Mouse (Mus musculus): Measurements from ENCODE around the gene Cmah.

Cmah gene

GRCm38 (mm10) chr13:24493784-24494183, 166.6 kb downstream of the Cmah start:
- in situ Hi-C loops (cut with MboI; ENCODE audit: unreplicated experiment in 2 of 2): loop anchor here in 1 of 2 experiments (25.0 kb wide), 1 partner anchor 419 kb away; no protein-coding TSS in a partner anchor

DNA sequence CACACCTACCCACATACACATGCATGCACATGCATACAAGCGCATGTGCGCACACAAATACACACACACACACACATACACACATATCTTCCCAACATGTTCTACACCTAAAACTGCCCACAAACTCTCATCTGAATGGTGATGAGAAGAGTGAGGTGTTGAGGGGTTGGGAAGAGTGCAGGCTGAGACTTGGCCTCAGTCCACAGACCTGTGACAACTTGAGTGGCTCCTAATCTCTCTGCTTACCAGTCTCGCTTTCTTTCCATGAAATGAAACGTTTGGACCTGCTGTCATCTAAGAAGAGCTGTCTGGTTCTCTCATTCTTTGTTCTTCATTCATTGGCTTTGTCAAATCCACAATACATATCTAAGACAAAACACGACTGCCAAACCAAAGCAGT, 169.1 kb downstream of the Cmah start:
- in situ Hi-C loops (cut with MboI; ENCODE audit: unreplicated experiment in 2 of 2): loop anchor here in 1 of 2 experiments (25.0 kb wide), 1 partner anchor 416 kb away; no protein-coding TSS in a partner anchor

DNA sequence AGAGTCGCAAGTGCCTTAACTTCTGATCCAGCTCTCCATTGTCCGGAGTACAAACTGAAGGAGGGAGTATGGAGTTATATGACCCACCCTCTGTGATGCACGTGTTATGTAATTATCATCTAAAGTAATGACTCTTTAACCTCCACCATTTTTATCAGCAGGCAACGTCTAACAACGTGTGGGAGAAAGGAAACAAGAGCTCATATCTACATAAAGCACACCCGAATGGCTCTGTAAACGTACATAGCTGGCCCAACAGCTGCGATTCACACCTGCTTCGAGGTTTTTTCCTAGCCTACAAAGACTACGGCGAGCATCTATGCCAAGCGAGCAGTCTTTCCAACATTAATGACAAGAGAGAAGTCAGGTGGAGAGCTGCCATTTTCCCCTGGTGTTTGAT, 169.8 kb downstream of the Cmah start:
- in situ Hi-C loops (cut with MboI; ENCODE audit: unreplicated experiment in 2 of 2): loop anchor here in 1 of 2 experiments (25.0 kb wide), 1 partner anchor 415 kb away; no protein-coding TSS in a partner anchor

DNA sequence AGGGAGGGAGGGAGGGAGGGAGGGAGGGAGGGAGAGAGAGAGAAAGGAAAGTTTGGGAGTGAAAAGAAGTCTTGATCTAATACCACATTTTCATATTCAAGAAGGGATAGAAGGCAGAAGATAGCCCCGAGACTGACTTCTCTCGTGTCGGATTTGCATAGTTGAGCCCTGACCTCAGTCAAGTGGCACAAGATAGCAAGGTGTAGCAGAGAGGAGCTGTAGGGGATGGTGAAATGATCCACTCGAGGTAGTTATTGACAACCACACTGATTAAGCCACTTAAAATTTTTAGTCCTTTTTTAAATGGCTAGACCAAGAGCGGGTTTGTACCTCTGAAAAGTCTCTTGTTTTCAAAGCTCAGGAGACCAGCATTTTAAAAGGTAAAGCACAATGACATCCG, 171.1 kb downstream of the Cmah start:
- in situ Hi-C loops (cut with MboI; ENCODE audit: unreplicated experiment in 2 of 2): loop anchor here in 1 of 2 experiments (25.0 kb wide), 1 partner anchor 414 kb away; no protein-coding TSS in a partner anchor

DNA sequence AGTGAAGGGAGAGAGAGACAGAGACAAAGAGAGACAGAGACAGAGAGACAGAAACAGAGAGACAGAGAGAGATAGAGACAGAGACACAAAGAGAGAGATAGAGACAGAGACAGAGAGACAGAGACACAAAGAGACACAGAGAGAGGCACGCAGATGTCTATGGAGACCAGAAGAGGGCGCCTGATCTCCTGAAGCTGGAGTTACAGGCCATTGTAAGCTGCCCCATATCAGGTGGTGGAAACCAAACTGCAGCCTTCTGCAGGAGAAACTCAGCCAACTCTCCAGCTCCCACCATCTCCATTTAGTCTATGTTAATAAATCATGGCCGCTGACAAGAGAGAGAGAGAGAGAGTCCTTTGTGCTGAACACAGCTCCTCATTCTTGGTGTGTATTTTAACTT, 172.3 kb downstream of the Cmah start:
- in situ Hi-C loops (cut with MboI; ENCODE audit: unreplicated experiment in 2 of 2): loop anchor here in 1 of 2 experiments (25.0 kb wide), 1 partner anchor 413 kb away; no protein-coding TSS in a partner anchor

DNA sequence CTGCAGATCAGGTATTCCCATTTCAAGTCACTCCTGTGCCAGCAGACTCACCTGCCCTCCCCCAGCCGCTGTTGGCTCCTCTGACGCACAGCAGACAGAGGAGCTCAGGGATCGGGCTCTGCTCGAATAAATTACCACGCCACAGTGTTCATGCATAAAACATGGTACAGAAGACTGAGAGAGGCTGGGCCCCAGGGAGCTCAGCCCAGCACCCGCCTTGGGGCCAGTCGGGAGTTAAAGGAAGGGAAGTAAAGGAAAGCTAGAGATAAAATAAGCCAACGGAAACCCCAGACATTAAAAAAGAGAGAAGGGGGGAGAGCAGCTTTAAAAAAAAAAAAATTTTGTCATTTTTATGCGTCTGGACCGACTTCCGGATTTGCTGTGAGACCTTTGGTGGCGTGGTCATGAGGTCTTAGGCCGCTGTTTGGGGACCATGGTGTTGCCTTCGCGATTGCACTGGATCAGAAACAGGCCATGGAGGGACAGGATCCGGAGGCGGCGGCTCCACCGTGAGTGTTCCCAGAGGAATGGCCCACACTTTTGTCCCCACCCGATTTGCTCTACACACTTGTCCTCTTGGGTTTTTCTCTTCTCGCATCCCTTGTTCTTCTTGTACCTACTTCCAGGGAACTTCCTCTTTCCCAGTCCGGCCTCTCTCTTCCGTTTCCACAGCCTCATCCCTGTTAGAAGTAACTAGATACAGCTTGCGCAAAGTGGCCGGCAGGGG, 174.1 kb downstream of the Cmah start:
- in situ Hi-C loops (cut with MboI; ENCODE audit: unreplicated experiment in 2 of 2): loop anchor here in 1 of 2 experiments (10.0 kb wide), 1 partner anchor 113 kb away; no protein-coding TSS in a partner anchor

- in situ Hi-C loops (cut with MboI; ENCODE audit: unreplicated experiment in 2 of 2): loop anchor here in 1 of 2 experiments (10.0 kb wide), 1 partner anchor 113 kb away; no protein-coding TSS in a partner anchor
These were observed 174.7 kb downstream of the Cmah start for GRCm38 (mm10) chr13:24501919-24502318.

- in situ Hi-C loops (cut with MboI; ENCODE audit: unreplicated experiment in 2 of 2): loop anchor here in 1 of 2 experiments (10.0 kb wide), 1 partner anchor 109 kb away; no protein-coding TSS in a partner anchor
These were observed 178.6 kb downstream of the Cmah start for GRCm38 (mm10) chr13:24505812-24506211.

GRCm38 (mm10) chr13:24507156-24507555, 180.0 kb downstream of the Cmah start:
- in situ Hi-C loops (cut with MboI; ENCODE audit: unreplicated experiment in 2 of 2): loop anchor here in 1 of 2 experiments (10.0 kb wide), 1 partner anchor 108 kb away; no protein-coding TSS in a partner anchor

DNA sequence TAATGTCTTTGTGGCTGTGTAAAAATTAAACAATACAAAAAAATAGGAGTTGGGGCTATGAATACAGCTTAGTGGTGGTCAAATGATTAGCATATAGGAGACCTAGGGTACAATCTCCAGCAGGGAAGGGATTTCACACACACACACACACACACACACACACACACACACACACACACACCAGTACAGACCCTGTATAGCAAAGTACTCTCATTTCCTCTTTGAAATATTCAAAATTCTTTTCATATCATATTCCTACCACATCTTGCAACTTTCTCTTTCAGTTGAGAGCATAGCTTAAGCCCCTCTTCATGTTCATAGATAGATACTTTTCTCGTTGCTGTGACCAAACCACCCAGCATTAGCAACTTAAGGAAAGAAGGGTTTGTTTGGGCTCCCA, 181.7 kb downstream of the Cmah start:
- in situ Hi-C loops (cut with MboI; ENCODE audit: unreplicated experiment in 2 of 2): loop anchor here in 1 of 2 experiments (10.0 kb wide), 1 partner anchor 106 kb away; no protein-coding TSS in a partner anchor

DNA sequence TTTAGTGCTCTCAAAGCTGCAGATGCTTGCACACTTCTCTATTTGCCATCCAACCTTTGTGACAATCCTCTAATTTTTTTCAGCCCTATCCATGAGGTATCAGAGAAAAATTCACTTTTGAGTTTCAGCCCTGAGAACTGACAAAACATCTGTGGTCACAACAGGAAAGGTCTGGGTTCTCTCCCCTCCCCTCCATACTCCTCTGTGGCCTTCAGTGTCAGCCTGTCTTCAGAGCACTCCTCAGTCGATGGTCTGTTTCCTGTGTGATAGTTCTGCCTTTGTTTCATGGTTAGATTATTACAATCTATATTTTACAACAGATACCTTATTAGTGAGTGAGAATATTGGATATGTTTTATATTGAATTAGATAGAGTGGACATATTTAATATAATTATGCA, 184.2 kb downstream of the Cmah start:
- in situ Hi-C loops (cut with MboI; ENCODE audit: unreplicated experiment in 2 of 2): no loop called here

DNA sequence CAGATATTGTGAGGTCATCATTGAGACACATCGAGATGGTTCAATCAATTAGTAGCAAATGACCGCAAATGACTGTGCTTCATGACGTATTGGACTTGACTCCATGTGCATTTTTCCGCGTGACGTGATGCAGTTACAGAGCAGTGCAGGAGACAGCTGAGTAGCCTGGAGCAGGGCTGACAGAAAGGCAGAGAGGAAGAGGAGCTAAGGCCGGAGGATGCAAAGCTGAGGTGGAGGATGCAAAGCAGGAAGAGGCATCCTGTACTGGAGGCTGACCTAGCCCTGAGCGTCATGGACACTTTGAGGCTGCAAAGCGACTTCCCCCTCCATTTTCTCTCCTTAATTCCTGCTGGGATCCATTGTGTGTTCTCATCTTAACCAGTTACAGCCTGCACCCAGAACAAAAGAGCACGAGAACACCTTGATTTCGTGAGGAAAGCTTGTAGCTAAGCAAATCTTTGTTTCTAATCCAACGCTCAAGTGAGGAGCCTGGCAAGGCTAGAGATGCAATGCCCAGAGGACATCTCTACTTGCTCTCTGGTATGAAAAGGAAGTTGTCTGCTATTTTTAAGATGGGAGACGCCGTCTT, 184.8 kb downstream of the Cmah start:
- in situ Hi-C loops (cut with MboI; ENCODE audit: unreplicated experiment in 2 of 2): no loop called here

DNA sequence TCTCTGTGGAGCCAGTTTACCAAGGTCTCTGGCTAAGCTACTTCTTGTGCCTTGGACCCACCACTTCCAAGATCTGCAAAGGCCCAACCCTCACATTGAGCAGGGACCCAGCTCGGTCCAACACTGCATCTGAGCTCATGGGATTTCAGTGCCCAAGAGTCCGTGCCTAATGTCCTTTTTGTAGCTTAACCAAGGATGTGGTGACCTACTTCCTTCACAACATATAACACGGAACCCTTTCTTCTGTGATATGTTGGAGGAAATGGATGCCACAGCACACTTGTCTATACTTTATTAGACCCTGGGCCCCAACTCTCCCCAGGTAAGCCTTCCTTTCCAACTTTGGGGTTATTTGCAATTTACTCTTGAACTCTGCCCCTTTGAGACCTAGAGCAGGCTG, 186.5 kb downstream of the Cmah start:
- in situ Hi-C loops (cut with MboI; ENCODE audit: unreplicated experiment in 2 of 2): no loop called here

DNA sequence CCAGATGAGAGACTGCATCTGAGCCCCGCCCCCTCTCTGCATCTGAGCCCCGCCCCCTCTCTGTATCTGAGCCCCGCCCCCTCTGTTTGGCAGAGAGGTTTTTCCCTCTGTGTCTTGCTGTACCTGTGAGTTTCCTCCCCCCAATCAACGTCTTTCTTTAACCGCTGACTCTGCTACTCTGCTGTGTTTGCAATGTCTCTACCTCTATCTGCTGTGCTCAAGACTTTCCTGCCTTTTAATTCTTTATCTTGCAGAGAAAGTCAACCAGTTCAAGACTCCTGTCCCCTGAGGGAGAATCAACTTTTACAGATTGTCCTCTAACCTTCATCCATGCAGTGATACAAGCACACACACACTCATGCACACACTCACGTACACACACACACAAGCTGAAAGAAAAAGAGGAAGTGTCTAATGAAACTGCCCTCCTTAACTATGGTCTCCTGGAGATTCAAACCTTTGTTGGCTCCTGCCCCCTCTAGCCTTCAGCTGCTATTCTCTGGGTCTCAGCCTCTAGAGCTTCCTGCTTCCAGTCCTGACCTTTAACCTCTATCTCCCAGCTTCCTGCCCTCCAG, 188.0 kb downstream of the Cmah start:
- in situ Hi-C loops (cut with MboI; ENCODE audit: unreplicated experiment in 2 of 2): no loop called here

GRCm38 (mm10) chr13:24517757-24518156, 190.6 kb downstream of the Cmah start:
- in situ Hi-C loops (cut with MboI; ENCODE audit: unreplicated experiment in 2 of 2): no loop called here

DNA sequence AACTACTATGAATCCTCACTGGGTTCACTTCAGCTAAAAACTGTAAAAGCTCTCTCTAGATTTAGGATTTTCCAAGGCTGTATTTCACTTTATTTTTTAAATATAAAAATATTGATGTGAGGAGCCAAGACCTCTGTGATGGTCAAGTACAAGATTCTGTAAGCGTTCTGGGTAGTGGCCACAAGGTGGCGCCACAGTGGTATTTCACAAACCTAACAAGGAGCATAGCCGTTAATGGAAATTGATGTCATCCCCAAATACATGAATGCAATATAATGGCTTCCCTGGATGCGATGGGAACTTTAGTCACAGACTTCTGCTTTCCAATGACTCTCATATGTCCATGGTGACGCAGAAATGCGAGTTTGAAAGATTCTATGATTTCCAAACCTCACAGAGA, 191.7 kb downstream of the Cmah start:
- in situ Hi-C loops (cut with MboI; ENCODE audit: unreplicated experiment in 2 of 2): no loop called here

GRCm38 (mm10) chr13:24519976-24520647, 192.9 kb downstream of the Cmah start:
- in situ Hi-C loops (cut with MboI; ENCODE audit: unreplicated experiment in 2 of 2): loop anchor here in 1 of 2 experiments (5.0 to 10.0 kb wide), 2 partner anchors 87 to 165 kb away; no protein-coding TSS in a partner anchor

GRCm38 (mm10) chr13:24520796-24521195, 193.6 kb downstream of the Cmah start:
- in situ Hi-C loops (cut with MboI; ENCODE audit: unreplicated experiment in 2 of 2): loop anchor here in 1 of 2 experiments (5.0 to 10.0 kb wide), 2 partner anchors 87 to 164 kb away; no protein-coding TSS in a partner anchor

- in situ Hi-C loops (cut with MboI; ENCODE audit: unreplicated experiment in 2 of 2): loop anchor here in 1 of 2 experiments (5.0 to 10.0 kb wide), 2 partner anchors 86 to 163 kb away; no protein-coding TSS in a partner anchor
These were observed 194.5 kb downstream of the Cmah start for GRCm38 (mm10) chr13:24521446-24522342.
